Mouse (Mus musculus) stomach, postnatal 0 days (tissue): ENCODE measurements at regions not wholly inside any gene's neighbourhood (a gene's known extent, or its start where the extent isn't known, plus 50 kb on each side); places are given as distances from the start of the nearest gene placed in this dataset.

ENCODE experiments used
- ATAC-seq: fragments of 200-750 bp; cut with Nextera tagmentation; 2 replicates; pipeline ENCODE4 v1.8.0; 2017; ENCODE audit not compliant: low FRiP score, low TSS enrichment
- DNase-seq: peaks from one replicate; pipeline ENCODE4 v3.0.0-alpha.2; 2016; ENCODE audit warnings: low spot score
- H3K27ac ChIP-seq: fragments of 300-500 bp; sonication (generic); replicated peaks from 2 replicates; pipeline ENCODE4 v1.5.1; 2014; ENCODE audit warnings: mild to moderate bottlenecking, control low read depth
- H3K27me3 ChIP-seq: fragments of 300-500 bp; sonication (generic); 2 replicates; pipeline ENCODE4 v1.6.1; 2014; ENCODE audit warnings: low read length; ENCODE audit not compliant: control insufficient read depth, insufficient read depth
- H3K36me3 ChIP-seq: fragments of 300-500 bp; sonication (generic); 2 replicates; pipeline ENCODE4 v1.6.1; 2014; ENCODE audit warnings: low read length, mixed read lengths; ENCODE audit not compliant: control insufficient read depth, insufficient read depth
- H3K4me1 ChIP-seq: fragments of 300-500 bp; sonication (generic); replicated peaks from 2 replicates; pipeline ENCODE4 v1.6.1; 2014; ENCODE audit warnings: antibody characterized with exemption; ENCODE audit not compliant: control insufficient read depth, insufficient read depth
- H3K4me2 ChIP-seq: fragments of 300-500 bp; sonication (generic); replicated peaks from 2 replicates; pipeline ENCODE4 v1.6.1; 2014; ENCODE audit warnings: low read depth, mild to moderate bottlenecking, control low read depth, moderate library complexity
- H3K4me3 ChIP-seq: fragments of 300-500 bp; sonication (generic); 2 replicates; pipeline ENCODE4 v1.5.1; 2014; ENCODE audit warnings: low read depth, low read length, control low read depth
- H3K9ac ChIP-seq: fragments of 300-500 bp; sonication (generic); 2 replicates; pipeline ENCODE4 v1.6.1; 2014; ENCODE audit warnings: mild to moderate bottlenecking, low read length, control low read depth, mixed read lengths
- H3K9me3 ChIP-seq: fragments of 300-500 bp; sonication (generic); 2 replicates; pipeline ENCODE4 v1.6.1; 2016; ENCODE audit warnings: low read length; ENCODE audit not compliant: control insufficient read depth
- CTCF ChIP-seq: IDR thresholded peaks from 2 replicates; pipeline ENCODE4 v1.5.1; 2016; ENCODE audit warnings: antibody characterized with exemption, low read depth, mild to moderate bottlenecking, moderate library complexity
- EP300 ChIP-seq: optimal IDR thresholded peaks from 2 replicates; pipeline ENCODE3; 2016; ENCODE audit warnings: antibody characterized with exemption
- WGBS: fragments of 180-500 bp; shearing (Covaris S2); extraction: QIAGEN DNeasy Blood & Tissue Kit; methylation state at CpG from one replicate; pipeline ENCODE4 v1.1.7; 2014; 5-methylcytosine and 5-hydroxymethylcytosine counted together

DNA sequence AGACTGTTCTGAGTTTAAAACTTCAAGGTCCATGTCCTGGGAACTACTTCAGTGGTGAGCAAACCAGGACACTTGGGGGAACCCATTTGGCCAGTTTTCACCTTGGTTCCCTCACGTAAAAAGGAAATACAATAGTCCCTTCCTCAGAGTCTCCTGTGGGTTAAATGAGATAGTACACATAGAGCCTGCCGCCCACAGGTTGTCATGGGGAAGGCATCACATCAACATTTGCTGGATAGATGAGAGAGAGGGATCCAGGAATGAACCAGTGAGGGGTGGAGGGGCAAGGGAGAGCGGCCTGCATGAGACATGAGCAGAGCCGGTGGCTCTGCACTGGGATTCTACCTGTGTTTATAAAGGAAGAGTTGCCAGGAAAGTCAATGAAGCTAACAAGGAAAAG, 201.5 kb downstream of the Pten start:
- Histone ChIP-seq H3K4me2 (no peak overlapping the region), H3K36me3 (no peaks in the 10 kb centered on the region), H3K4me3 (no peak overlapping the region), H3K9ac (no peak overlapping the region), H3K27me3 (no peaks in the 10 kb centered on the region), H3K9me3 (no peaks in the 10 kb centered on the region), H3K27ac (no peak overlapping the region), H3K4me1 (peaks cover 5% of the 10 kb centered on the region)
- DNase-seq (no peak), ATAC-seq (no peak)
- TF ChIP-seq CTCF (no peak), EP300 (no peak)
- 89% methylated on average over 4 of the region's 4 CpGs for WGBS

DNA sequence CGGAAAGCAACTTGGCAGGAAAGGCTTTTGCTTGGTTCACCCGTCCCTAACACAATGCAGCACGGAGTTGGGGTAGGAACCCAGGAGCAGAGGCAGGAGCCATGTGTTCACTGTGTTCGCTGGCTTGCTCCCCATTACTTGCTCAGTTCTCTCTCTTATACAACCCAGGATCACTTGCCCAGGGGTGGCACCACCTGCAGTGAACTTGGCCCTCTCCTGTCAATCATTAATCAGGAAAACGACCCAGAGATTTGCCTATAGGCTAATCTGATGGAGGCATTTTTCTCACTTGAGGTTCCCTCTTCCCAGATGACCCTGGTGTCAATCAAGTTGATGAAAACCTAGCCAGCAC, 202.5 kb downstream of the Pten start:
- Histone ChIP-seq H3K27me3 (no peaks in the 10 kb centered on the region), H3K36me3 (no peaks in the 10 kb centered on the region), H3K27ac (no peak overlapping the region), H3K4me2 (no peak overlapping the region), H3K9ac (no peak overlapping the region), H3K4me3 (no peak overlapping the region), H3K9me3 (no peaks in the 10 kb centered on the region), H3K4me1 (peaks cover 5% of the 10 kb centered on the region)
- WGBS: 62% methylated on average over 5 of the region's 5 CpGs
- TF ChIP-seq CTCF: no peak
- ATAC-seq (peak; percentile 58; the same call in 1 of the 2 replicates), DNase-seq (no peak)

DNA sequence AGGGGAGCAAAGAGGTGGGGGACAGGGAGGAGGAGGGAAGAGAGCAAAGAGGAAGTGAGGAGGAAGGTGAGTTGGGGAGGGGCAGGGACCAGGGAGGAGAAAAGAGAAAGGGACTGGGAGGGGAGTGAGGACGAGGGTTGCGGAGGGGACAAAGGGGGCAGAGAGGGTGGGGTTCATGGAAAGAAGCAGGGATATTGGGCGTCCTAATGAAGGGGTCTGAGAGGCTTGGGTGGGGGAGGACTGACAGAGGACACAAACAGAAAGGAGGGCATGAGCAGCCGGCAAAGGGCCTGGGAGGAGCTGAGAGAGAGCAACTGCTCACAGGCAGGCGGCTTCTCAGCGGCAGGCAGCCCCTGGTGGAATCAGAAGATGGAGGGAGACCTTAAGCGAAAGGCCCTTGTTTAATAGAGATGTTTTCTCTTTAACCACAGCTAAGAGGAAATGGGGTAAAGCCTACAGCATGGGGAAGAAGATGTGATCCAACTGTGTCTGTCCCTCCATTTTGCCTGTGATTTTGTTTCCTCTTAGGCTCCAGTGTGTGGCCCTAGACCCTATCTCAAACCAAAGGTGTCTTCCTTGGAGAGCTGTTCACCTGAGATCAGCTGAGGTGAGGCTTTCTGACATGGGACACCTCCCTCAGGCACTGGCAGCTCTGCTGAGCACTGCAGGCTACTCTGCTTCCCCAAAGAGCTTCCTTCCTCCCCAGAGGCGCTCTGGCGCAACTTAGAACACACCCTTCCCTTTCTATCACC, 203.1 kb downstream of the Pten start:
- no peak for DNase-seq
- no peak for ATAC-seq
- Histone ChIP-seq H3K27me3 (no peaks in the 10 kb centered on the region), H3K4me1 (peaks cover 5% of the 10 kb centered on the region), H3K9ac (no peak overlapping the region), H3K9me3 (no peaks in the 10 kb centered on the region), H3K27ac (no peak overlapping the region), H3K36me3 (no peaks in the 10 kb centered on the region), H3K4me2 (no peak overlapping the region), H3K4me3 (no peak overlapping the region)
- WGBS: 74% methylated on average over 9 of the region's 9 CpGs
- TF ChIP-seq EP300 (no peak), CTCF (no peak)

- Histone ChIP-seq H3K9me3 (no peaks in the 10 kb centered on the region), H3K4me3 (no peak overlapping the region), H3K4me1 (peaks cover 5% of the 10 kb centered on the region), H3K9ac (no peak overlapping the region), H3K36me3 (no peaks in the 10 kb centered on the region), H3K27me3 (no peaks in the 10 kb centered on the region), H3K27ac (no peak overlapping the region), H3K4me2 (no peak overlapping the region)
- ATAC-seq: no peak
- WGBS: 79% methylated on average over 5 of the region's 5 CpGs
- no peak for TF ChIP-seq CTCF
- TF ChIP-seq EP300: no peak
- no peak for DNase-seq
These were observed 204.2 kb downstream of the Pten start for GRCm38 (mm10) chr19:32961525-32961924.

DNA sequence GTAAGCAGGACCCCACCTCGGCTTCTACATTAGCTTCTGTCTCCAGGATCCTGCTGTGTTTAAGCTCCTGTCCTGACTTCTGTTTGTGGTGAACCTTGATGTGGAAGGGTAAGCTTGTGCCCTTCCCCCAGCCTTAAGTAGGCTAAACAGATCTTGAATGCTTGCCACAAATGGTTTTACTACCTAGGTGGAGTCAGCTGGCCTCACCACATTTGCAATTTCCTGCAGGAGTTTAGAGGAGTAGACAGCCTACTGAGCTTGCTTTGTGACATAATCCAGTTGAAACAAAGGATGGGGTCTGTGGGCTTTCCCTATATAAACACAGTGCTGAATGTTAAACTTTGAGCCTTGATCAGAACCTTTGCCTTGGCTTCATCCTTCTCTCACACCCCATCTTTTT, 206.7 kb downstream of the Pten start:
- DNase-seq (no peak), ATAC-seq (no peak)
- no peak overlapping the region for H3K4me3 ChIP-seq
- TF ChIP-seq EP300: no peak
- TF ChIP-seq CTCF: no peak
- WGBS: 48% methylated on average over 1 of the region's 1 CpGs
- H3K4me1 ChIP-seq: no peaks in the 10 kb centered on the region
- no peaks in the 10 kb centered on the region for H3K9me3 ChIP-seq
- no peak overlapping the region for H3K4me2 ChIP-seq
- H3K27me3 ChIP-seq: no peaks in the 10 kb centered on the region
- no peak overlapping the region for H3K9ac ChIP-seq
- H3K36me3 ChIP-seq: no peaks in the 10 kb centered on the region
- no peak overlapping the region for H3K27ac ChIP-seq

DNA sequence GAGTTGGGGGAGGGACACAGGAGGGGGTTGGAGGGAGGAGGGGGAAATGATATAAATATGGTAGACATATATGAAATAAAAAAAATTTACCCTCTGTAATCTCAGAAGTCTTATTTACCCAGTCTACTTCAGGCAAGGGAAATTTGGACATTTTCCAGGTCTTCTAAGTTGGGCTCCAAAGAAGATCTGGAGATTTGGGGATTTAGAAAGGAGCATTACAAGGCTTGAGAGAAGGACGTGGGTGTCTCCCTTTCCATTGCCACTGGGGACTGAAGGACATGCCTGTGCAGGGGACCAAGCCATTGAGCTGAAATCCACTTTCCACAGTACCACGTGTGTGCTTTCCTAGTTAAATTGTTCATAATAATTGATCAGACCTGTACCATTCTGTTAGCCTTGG, 208.2 kb downstream of the Pten start:
- Histone ChIP-seq H3K9ac (no peak overlapping the region), H3K36me3 (no peaks in the 10 kb centered on the region)
- whole genome bisulfite sequencing: 29% methylated on average over 2 of the region's 2 CpGs

More for the DNA sequence above, 208.2 kb downstream of the Pten start:
- H3K27me3 ChIP-seq: no peaks in the 10 kb centered on the region
- H3K4me1 ChIP-seq: no peaks in the 10 kb centered on the region
- TF ChIP-seq EP300 (no peak), CTCF (no peak)
- DNase-seq (no peak), ATAC-seq (no peak)
- no peak overlapping the region for H3K4me2 ChIP-seq
- no peaks in the 10 kb centered on the region for H3K9me3 ChIP-seq
- no peak overlapping the region for H3K27ac ChIP-seq
- H3K4me3 ChIP-seq: no peak overlapping the region
